Mouse (Mus musculus): Measurements from ENCODE around the gene Mypn. TPM values are rescaled to one million over a fixed set of nuclear protein-coding genes. Genes with fewer than 3 reads are reported as not detected.

Mypn gene
- polyA plus RNA-seq, 1 experiment from 2014 or later, result 0.10 TPM

DNA sequence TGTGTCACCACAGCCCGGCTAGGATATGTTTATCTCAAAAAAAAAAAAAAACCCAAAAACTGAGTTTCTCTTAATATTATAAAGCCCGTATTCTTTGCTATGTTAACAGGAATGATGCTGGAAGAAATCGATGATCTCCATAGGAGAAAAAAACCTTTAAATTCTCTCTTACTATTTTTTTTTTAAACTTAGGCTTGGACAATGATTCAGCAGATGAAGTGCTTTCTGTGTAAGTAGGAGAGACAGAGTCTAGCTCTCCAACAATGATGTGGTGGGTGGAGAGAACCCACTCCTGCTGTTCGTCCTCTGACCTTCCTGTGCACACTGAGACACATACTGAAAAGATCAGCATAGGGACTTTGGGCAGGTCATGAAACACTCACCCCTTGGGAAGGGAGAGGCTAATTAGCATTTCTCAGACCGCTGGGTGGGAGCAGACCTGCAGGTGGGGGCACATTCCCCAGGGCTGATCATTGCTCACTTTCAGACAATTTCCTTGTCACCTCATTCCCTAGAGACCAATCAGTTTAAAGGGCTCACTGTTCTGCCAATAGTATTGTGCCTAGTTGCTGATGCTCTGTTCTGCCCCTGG, 21.5 kb downstream of the Mypn start:
- Histone ChIP-seq H3K9me3 (no peaks in the 10 kb centered on the region), H3K27me3 (ENCODE audit: insufficient read depth, poor library complexity, severe bottlenecking) (no peaks in the 10 kb centered on the region), H3K4me3 (no peak overlapping the region), H3K4me1 (replicated peaks) (0 out of 2 replicates have a peak, but pooled peaks cover 2% of the 10 kb centered on the region), H3K36me3 (no peaks in the 10 kb centered on the region), H3K27ac (no peak overlapping the region)
- WGBS, result 70% methylated on average over 5 of the region's 5 CpGs
- DNase-seq (ENCODE audit: low spot score), result no peak

DNA sequence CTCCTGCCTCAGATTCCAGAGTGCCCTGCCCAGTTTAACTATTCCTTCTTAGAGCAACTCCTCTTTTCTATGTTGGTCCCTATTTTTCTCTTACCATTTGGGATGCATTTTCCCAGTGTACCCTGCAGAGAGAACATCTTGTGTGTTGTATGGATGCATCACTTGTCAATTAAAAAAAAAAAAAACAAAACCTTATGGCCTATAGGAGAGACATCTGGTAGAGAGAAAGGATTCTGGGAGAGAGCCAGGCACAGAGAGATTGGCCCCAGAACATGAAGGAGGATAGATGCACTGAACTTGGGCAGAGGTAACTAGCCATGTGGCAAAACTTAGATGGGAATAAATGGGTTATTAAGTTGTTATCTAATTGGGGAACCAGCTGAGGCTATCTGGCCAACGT, 22.6 kb downstream of the Mypn start:
- Histone ChIP-seq H3K4me1 (replicated peaks) (0 out of 2 replicates have a peak, but pooled peaks cover 2% of the 10 kb centered on the region), H3K9me3 (no peaks in the 10 kb centered on the region), H3K4me3 (no peak overlapping the region), H3K36me3 (no peaks in the 10 kb centered on the region), H3K27ac (no peak overlapping the region), H3K27me3 (ENCODE audit: insufficient read depth, poor library complexity, severe bottlenecking) (no peaks in the 10 kb centered on the region)
- WGBS, result 78% methylated on average over 1 of the region's 1 CpGs
- DNase-seq (ENCODE audit: low spot score), result no peak

DNA sequence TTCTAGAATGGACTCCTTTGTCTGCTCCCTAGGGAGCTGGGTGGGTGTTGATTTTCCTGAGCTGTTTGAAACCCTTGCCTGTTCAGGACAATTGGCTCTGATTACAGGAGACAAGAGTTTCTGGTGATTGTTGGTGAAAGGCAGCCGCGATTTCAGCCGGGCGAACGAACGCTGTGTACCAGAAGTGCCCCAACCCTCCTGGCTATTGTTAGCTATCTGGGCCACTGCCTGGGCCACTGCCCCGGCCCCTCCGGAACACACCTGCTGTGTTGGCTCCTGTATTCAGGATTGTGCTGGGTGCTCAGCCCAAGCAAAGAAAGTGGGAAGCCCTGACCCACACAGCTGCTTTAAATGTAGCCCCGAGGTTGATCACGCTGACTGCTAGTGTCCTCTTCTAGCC, 24.2 kb downstream of the Mypn start:
- Histone ChIP-seq H3K27me3 (ENCODE audit: insufficient read depth, poor library complexity, severe bottlenecking) (no peaks in the 10 kb centered on the region), H3K27ac (no peak overlapping the region), H3K36me3 (no peaks in the 10 kb centered on the region), H3K9me3 (no peaks in the 10 kb centered on the region), H3K4me1 (replicated peaks) (0 out of 2 replicates have a peak, but pooled peaks cover 5% of the 10 kb centered on the region), H3K4me3 (no peak overlapping the region)
- no peak for DNase-seq (ENCODE audit: low spot score)
- WGBS, result 77% methylated on average over 10 of the region's 10 CpGs

DNA sequence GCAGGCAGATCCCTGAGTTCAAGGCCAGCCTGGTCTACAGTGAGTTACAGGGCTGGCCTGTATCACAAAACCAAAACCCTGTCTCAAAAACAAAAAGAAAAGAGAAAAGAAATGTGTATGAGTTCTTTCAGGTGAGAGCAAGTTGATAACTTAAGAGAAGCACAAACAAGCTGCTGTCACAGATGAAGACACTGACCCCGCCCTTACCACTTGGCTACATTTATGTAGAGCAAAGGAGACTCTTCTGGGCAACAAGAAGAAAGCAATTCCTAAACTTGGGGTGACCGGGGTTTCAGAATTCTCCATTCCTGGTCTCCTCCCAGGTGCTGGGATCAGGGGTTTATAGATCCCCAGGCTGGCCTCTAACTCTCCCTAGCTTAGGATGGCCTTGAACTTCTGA, 25.4 kb downstream of the Mypn start:
- H3K9me3 ChIP-seq, result no peaks in the 10 kb centered on the region
- H3K4me3 ChIP-seq, result no peak overlapping the region
- H3K36me3 ChIP-seq, result no peaks in the 10 kb centered on the region
- H3K27me3 ChIP-seq (ENCODE audit: insufficient read depth, poor library complexity, severe bottlenecking), result no peaks in the 10 kb centered on the region
- H3K27ac ChIP-seq, result no peak overlapping the region
- DNase-seq (ENCODE audit: low spot score), result no peak
- H3K4me1 ChIP-seq (replicated peaks), result 0 out of 2 replicates have a peak, but pooled peaks cover 5% of the 10 kb centered on the region
- 92% methylated on average over 2 of the region's 2 CpGs for WGBS

DNA sequence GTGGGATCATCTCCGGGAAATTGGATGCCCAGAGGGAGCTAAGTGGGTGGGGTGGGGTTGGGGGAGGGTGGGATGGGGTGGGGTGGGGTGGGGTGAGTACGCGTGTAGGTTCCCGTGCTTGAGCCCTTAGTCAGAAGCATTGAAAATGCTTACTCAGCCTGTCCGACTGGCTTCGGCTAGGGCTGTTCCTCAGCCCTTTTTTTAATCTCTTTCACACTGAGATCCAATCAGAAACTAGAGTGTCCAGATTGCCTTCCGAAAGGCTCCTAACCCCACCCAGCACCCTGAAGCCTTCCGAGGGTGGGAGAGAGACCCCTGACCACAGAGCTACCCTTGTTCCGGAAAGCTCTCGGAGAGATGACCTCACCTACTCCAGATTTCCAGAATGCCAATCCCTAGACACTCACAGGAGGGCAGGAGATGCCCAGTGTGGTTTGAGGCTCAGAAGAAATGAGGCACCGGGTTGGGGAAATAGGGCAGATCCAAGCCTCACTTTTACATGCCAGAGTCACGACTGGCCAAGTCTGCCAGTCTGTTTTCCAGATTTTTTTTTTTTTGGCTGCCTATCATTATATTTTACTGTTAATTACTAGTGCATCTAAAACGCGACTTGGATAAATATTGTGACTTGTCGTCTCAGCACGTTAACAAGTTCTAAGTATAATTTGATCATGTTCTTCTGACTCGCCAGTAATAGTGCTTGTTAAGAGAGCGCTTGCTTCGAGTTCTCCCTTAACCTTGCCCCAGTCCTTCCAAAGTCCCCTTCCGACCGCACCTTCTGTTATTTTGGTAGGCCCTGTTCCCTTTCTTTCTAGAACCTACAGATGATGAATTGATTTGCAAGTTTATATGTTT, 26.2 kb downstream of the Mypn start:
- Histone ChIP-seq H3K4me1 (replicated peaks) (0 out of 2 replicates have a peak, but pooled peaks cover 5% of the 10 kb centered on the region), H3K27ac (no peak overlapping the region), H3K4me3 (no peak overlapping the region), H3K27me3 (ENCODE audit: insufficient read depth, poor library complexity, severe bottlenecking) (no peaks in the 10 kb centered on the region), H3K36me3 (no peaks in the 10 kb centered on the region), H3K9me3 (no peaks in the 10 kb centered on the region)
- DNase-seq (ENCODE audit: low spot score), result no peak
- 86% methylated on average over 21 of the region's 21 CpGs for WGBS

DNA sequence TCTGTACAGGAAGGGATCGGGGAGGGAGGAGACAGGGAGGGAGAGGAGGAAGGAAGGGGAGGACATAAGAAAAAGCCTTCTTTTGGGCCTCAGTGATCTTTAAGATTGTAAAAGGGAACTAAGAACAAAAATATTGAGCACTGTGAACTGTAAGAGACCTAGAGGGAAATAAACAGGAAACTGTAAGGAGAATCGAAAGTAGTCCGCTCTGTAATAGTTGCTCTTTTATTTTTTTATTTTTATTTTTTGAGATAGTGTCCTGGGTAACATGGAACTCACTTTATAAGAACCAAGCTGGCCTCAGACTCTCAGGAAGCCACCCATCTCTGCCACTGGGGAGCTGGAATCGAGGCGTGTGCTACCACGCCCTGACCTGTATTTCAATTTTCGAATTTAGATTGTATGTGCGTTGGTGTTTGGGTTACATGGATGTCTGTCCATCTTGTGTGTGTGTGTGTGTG, 27.3 kb downstream of the Mypn start:
- DNase-seq (ENCODE audit: low spot score), result no peak
- H3K4me1 ChIP-seq (replicated peaks), result 0 out of 2 replicates have a peak, but pooled peaks cover 3% of the 10 kb centered on the region
- H3K27ac ChIP-seq, result no peak overlapping the region
- 89% methylated on average over 8 of the region's 8 CpGs for WGBS
- H3K27me3 ChIP-seq (ENCODE audit: insufficient read depth, poor library complexity, severe bottlenecking), result no peaks in the 10 kb centered on the region
- no peak overlapping the region for H3K4me3 ChIP-seq
- no peaks in the 10 kb centered on the region for H3K36me3 ChIP-seq
- no peaks in the 10 kb centered on the region for H3K9me3 ChIP-seq

DNA sequence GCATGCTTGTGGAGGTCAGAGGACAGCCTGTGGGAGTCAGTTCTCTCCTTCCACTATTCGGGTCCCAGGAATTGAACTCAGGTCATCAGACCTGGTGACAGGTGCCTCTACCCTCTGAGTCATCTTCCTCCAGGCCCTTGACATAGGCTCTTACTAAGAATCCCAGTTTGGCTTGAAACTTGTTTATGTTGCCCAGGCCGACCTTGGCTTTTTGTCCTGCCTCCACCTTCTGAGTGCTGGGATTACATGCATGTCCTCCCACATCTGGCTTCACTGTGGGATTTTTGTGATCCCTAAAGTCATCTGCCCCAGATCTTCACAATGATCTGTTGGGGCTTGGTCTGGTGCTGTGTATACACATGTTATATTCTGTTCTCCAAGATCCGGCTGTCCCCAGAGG, 31.7 kb downstream of the Mypn start:
- DNase-seq (ENCODE audit: low spot score), result no peak
- 82% methylated on average over 3 of the region's 3 CpGs for WGBS
- H3K4me3 ChIP-seq, result no peak overlapping the region
- H3K36me3 ChIP-seq, result no peaks in the 10 kb centered on the region
- no peak overlapping the region for H3K27ac ChIP-seq
- no peaks in the 10 kb centered on the region for H3K9me3 ChIP-seq
- H3K27me3 ChIP-seq (ENCODE audit: insufficient read depth, poor library complexity, severe bottlenecking), result no peaks in the 10 kb centered on the region
- 0 out of 2 replicates have a peak, but pooled peaks cover 3% of the 10 kb centered on the region for H3K4me1 ChIP-seq (replicated peaks)

DNA sequence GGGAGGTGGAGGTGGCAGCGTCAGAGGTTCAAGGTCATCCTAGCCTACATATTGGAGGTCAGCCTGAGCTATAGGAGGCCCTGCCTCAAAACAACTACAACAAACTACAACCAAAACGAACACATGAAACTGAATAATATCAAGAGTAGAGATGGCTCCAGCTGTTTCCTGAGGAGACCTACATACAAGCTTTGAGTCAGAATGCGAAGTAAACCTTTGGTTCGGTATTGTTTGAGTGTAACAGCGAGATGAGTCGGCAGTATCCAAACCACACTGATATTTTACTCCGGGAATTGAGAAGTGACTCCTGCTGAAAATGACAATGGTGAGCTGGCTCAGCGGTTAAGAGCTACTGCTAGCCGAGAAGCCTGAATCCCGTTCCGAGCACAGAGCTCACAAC, 34.2 kb downstream of the Mypn start:
- Histone ChIP-seq H3K27ac (no peak overlapping the region), H3K4me1 (replicated peaks) (no peaks in the 10 kb centered on the region), H3K36me3 (no peaks in the 10 kb centered on the region), H3K27me3 (ENCODE audit: insufficient read depth, poor library complexity, severe bottlenecking) (no peaks in the 10 kb centered on the region), H3K9me3 (no peaks in the 10 kb centered on the region), H3K4me3 (no peak overlapping the region)
- 90% methylated on average over 11 of the region's 11 CpGs for WGBS
- no peak for DNase-seq (ENCODE audit: low spot score)

DNA sequence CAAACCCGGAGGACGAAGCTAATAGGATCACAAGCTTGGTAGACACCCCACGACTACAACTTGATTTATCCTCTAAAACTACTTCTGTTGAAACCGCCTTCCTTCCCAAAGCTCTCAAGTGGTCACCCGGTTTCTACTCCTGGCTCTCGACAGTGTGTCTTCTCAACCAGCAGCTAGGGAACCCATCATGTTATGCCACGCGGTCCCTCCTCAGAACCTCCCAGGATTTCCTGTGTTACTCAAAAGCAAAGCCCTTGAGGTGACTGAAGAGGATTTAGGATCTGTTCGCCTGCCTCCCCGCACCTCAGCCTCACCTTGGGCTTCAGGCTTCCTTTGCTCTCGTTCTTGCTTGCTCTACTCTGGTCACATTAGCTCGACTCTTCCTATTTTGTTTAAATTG, 35.6 kb downstream of the Mypn start:
- H3K27me3 ChIP-seq (ENCODE audit: insufficient read depth, poor library complexity, severe bottlenecking), result no peaks in the 10 kb centered on the region
- H3K4me1 ChIP-seq (replicated peaks), result no peaks in the 10 kb centered on the region
- H3K4me3 ChIP-seq, result no peak overlapping the region
- 90% methylated on average over 12 of the region's 12 CpGs for WGBS
- no peak overlapping the region for H3K27ac ChIP-seq
- no peaks in the 10 kb centered on the region for H3K9me3 ChIP-seq
- no peaks in the 10 kb centered on the region for H3K36me3 ChIP-seq
- DNase-seq (ENCODE audit: low spot score), result no peak

DNA sequence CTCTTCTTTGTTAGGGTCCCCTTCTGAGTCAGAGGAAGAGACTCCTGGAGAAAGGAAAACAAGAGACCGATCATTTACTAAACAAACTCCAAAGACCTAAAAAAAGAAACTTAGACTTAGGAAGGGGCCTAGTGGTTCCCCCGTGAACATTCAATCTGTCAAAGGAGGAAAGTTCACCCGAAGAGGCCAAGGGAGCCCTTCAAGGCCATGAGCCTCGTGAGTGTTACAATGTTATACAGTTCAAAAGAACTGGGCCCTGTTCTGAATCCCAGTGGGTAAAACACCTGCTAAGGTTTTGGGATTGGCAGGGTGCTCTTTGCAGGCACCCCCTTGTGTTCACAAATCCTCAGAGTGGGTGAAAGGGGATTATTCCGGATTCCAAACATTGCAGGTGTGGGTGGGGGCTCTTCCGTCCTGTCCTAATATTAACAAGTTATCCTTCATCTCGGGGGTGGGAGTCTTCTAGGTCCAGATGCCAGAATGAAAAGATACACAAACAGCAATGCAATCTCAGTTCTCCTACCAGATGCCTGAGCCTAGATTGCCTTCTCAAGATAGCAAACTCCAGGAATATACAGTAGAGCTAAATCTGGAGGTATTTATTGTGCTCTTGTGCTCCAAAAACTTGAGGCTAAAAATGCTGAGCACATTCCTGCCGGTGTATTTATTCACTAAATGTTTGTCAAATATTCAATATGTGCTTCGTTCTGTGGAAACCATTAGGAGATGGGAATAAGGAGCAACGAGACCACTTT, 36.3 kb downstream of the Mypn start:
- WGBS, result 85% methylated on average over 10 of the region's 10 CpGs
- Histone ChIP-seq H3K27me3 (ENCODE audit: insufficient read depth, poor library complexity, severe bottlenecking) (no peaks in the 10 kb centered on the region), H3K9me3 (no peaks in the 10 kb centered on the region), H3K36me3 (no peaks in the 10 kb centered on the region), H3K27ac (no peak overlapping the region), H3K4me3 (no peak overlapping the region), H3K4me1 (replicated peaks) (no peaks in the 10 kb centered on the region)
- DNase-seq (ENCODE audit: low spot score), result no peak

DNA sequence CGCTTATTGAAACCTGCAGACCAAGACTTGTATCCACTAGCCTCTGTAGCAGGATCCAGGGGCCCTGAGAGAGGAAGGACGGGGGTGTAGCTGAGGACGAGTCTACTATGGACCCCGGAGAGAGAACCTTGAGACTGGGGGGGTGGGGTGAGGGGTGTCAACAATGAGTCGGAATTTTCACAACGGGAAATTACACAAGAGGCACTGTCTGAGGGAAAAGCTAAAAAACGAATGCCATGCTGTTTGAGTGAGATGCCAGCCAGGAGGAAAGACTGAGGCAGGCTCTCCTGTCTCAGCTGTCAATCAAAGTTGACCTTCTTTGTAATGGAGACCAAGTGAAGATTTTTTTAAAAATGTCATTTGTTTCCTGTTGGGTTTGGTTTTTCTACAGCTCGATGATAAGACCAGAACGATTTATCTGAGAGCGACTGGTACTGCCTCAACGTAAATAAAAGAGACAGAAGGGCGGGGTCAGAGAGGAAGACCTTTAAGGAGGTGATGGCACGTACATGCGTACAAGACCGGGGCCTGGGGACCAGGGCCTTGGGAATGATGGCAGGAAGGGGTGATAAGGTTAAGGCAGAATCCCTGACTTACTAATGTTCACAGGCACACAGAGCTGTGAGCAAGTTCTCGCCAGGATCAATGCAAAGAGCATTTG, 37.9 kb downstream of the Mypn start:
- H3K27ac ChIP-seq, result no peak overlapping the region
- H3K4me3 ChIP-seq, result no peak overlapping the region
- DNase-seq (ENCODE audit: low spot score), result no peak
- H3K27me3 ChIP-seq (ENCODE audit: insufficient read depth, poor library complexity, severe bottlenecking), result no peaks in the 10 kb centered on the region
- WGBS, result 87% methylated on average over 16 of the region's 16 CpGs
- no peaks in the 10 kb centered on the region for H3K9me3 ChIP-seq
- H3K36me3 ChIP-seq, result no peaks in the 10 kb centered on the region
- H3K4me1 ChIP-seq (replicated peaks), result no peaks in the 10 kb centered on the region

DNA sequence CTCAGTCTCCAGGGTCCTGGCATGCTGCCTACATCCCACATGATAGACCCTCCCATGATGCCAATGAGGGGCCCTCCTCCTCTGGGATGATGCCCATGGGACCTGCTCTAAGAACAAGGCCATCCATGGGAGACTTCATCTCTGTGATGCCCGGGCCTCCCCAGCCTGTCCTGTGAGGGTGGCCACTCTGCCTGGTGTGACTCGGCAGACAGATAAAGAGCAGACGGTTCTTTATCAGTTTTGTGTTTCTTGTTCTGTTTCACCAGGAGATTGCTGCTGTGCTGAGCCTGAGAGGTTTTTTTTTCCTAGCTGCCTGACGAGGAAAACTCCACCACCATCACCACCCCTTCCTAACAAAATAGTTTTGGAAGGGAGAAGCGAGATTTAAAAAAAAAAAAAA, 42.5 kb downstream of the Mypn start:
- Histone ChIP-seq H3K4me1 (replicated peaks) (no peaks in the 10 kb centered on the region), H3K9me3 (no peaks in the 10 kb centered on the region), H3K27ac (no peak overlapping the region), H3K27me3 (ENCODE audit: insufficient read depth, poor library complexity, severe bottlenecking) (no peaks in the 10 kb centered on the region), H3K36me3 (no peaks in the 10 kb centered on the region), H3K4me3 (no peak overlapping the region)
- DNase-seq (ENCODE audit: low spot score), result no peak
- 72% methylated on average over 5 of the region's 5 CpGs for WGBS

All from hindbrain, embryonic 10.5 days (tissue).